Mouse (Mus musculus) cerebellum, adult 11 months (tissue): ENCODE measurements around the gene Il22ra2.
"Not testable (repeated sequence)": the region's sequence is repeated elsewhere in the genome, so short reads cannot be mapped to it uniquely, and the experiment has no call there.

Source experiments
- DNase-seq: peaks from one replicate; pipeline ENCODE4 v3.0.0; 2022

The Il22ra2 gene

GRCm38 (mm10) chr10:19621408-19622048 lies at the start of gene Il22ra2:
Gene Il22ra2 (plus strand): TSS chr10:19621998.
- no peak for DNase-seq

GRCm38 (mm10) chr10:19577571-19577970 lies 44.2 kb upstream of the Il22ra2 start:
- no peak for DNase-seq

- DNase-seq = no peak
Observed at GRCm38 (mm10) chr10:19578001-19578400, 43.8 kb upstream of the Il22ra2 start.

DNA sequence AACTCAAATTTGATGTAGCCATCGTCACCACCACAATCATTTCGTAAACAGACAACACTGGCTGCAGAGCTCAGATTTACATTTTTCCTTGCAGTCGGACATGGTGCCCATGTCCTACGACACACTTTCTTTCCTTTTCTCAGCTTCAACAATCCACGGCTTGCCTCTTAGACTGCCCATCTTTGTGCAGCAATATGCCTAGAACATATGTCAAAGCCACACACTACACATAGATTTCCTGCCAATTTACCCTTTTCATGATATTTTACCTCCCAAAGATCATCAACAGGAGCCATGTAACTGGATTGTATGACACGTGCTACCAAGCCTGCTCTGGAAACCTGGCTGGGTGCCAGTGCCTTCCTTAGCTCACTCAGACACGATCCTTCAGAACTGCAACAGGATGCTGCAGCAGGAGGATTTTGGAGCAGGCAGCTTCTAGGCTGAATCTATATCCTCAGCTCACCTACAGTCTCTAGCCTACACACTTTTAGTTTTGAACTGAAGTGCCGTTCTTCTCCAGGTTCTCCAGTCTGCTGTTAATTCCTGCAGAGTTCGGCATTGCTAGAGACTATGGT lies 43.3 kb upstream of the Il22ra2 start:
- DNase-seq = no peak

GRCm38 (mm10) chr10:19580660-19581059 lies 41.1 kb upstream of the Il22ra2 start:
- no peak for DNase-seq

DNA sequence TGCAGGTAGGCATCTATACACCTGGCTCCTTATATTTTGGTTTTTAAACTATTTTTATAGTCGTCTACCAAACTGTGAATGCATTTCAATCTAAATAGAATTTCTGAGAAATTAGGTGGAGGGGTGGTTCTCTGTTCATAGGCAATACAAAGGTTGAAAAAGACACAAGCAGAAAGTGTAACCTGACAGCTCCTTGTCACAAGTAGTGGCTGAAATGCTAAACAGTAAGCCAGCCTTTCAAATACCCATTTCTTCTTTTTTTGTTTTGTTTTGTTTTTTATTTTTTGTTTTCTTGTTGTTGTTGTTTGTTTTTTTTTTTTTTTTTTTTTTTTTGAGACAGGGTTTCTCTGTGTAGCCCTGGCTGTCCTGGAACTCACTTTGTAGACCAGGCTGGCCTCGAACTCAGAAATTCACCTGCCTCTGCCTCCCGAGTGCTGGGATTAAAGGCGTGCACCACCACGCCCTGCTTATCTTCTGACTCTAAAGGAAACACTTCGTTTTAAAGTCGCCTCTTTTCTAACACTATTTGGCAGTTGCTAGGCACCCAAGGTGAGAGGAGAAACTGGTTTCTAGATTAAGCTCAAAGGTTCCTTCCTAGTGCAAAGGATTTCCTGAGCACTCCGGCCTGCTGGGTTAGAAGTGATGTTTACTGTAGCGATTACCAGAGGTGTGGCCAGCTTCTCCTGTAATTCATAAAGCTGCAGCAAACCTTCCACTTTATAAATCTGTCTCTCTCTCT lies 39.8 kb upstream of the Il22ra2 start:
- DNase-seq = no peak

DNA sequence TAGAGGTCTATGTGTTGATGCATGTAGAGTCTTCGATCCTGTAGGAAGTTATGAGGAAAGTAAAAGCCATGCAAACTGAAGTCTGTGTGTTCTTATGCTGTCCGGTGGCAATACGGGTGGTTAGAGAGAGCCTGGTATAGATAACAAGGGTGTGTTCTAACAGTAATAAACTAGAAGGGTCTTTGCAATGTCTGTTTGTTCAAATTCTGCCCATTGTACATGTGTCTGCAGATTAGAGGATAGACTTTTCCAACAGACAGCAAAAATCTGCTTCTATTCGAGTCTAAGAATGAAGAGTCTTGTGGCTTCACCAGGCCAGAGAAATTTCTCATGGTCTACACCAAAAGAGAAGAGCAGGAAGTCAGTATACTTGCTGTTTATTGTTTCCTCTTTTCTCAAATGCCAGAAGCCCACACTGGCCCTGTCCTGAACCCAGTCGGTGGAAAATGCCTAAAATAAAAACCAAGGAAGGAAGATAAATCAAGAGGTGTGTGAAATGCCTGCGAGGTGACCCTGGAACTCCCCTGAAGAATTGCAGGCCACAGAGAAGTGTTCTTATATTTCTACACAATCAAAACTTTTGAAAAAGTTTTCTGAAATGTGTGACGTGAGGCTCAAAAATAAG lies 38.9 kb upstream of the Il22ra2 start:
- DNase-seq = no peak

GRCm38 (mm10) chr10:19584064-19584463 lies 37.7 kb upstream of the Il22ra2 start:
- DNase-seq = no peak

GRCm38 (mm10) chr10:19584846-19585245 lies 37.0 kb upstream of the Il22ra2 start:
- no peak for DNase-seq

- DNase-seq = no peak
Observed at GRCm38 (mm10) chr10:19585860-19586259, 35.9 kb upstream of the Il22ra2 start.

- no peak for DNase-seq
Observed at GRCm38 (mm10) chr10:19587281-19587680, 34.5 kb upstream of the Il22ra2 start.

DNA sequence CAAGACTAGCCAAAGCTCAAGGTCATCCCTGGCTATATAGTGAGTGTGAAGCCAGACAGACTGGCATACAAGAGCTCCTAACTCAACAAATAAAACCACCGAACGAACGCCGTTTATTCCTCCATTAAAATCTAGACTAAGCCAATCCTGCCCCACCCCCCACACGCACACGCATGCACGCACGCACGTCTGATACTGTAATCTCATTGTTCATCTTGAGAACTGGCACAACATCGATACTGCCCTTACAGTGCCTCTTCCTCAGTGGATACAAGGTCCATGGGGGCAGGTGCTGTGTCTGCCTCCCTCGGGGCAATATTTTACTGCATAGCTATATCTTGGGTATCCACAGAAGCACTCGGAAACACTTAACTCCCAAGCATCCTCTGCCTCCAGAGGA lies 32.2 kb upstream of the Il22ra2 start:
- DNase-seq = no peak

- DNase-seq = no peak
Observed at GRCm38 (mm10) chr10:19591286-19591640, 30.5 kb upstream of the Il22ra2 start.

DNA sequence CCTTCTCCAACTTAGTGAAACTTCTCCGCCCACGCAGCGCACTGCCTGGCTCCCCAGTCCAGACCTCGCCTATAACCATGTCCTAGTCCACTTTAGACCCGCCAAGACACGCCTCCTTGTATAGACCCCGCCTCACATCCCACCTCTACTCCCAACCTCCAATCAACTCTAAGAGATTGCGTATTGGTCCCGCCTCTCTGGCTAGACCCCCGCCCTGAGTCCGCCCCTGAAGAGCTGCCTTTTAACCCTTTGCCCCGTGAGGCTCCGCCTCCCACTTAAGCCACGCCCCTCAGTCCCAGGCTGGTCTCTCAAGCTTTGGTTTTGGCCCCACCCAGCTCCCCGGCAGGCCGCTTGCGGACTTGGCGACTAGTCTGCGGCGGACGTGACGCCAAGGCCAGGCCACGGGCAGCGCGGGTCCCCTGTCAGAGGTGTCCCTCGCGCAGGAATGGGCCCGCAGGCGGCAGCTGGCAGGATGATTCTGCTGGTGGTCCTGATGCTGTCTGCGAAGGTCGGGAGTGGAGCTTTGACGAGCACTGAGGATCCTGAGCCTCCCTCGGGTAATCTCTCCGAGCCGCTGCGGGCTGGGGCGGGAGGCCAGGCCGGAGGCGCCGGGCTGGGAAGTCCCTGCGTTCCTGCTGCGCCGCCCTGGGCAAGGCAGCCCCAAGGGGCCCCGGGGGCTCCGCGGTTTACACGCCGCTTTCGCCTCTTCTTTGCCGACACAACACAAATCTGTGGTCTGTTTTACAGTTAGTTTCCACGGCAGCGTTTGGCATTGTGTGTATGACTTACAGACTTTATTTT lies 30.0 kb upstream of the Il22ra2 start, which contains the start of gene Ifngr1:
Gene Ifngr1 (plus strand): TSS at position 309 of the 801 bp plus-strand sequence.
- peak; percentile 99 for DNase-seq

DNA sequence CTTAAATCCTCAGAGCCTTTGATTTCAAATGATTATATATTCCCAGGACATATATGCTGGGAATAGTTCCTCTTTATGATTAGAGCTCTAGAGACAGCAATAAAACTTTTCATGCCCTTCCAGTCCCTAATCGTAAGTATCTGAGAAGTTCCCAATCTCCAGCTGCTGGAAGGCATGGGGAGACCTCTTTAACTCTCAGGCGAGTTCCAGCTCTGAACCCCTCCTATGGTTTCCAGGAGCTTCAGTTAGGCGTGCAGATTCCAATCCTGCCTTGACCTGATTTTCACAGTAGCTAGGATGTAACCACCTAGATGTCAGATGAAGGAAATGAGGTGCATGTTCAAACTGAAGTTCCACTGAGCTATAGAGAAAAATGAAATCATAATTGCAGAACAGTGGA lies 29.2 kb upstream of the Il22ra2 start:
- DNase-seq = no peak

DNA sequence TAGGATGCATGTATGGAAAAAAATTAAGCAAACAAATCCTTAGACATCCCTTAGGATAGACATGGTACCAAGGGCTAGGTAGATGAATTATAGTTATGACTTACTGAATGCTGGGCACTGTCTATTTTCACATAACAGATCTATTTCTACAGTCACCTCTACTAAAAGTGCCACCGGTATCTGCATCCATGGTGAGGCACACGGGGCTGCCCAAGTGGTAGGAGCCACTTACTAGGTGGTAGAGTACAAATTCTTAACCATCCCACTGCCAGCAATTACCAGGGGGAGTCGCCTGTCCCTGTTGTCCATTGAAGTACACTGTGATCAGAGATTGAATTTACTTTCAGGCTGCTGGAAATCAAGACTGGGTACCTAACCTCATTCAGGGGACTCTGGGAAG lies 28.5 kb upstream of the Il22ra2 start:
- DNase-seq = no peak

DNA sequence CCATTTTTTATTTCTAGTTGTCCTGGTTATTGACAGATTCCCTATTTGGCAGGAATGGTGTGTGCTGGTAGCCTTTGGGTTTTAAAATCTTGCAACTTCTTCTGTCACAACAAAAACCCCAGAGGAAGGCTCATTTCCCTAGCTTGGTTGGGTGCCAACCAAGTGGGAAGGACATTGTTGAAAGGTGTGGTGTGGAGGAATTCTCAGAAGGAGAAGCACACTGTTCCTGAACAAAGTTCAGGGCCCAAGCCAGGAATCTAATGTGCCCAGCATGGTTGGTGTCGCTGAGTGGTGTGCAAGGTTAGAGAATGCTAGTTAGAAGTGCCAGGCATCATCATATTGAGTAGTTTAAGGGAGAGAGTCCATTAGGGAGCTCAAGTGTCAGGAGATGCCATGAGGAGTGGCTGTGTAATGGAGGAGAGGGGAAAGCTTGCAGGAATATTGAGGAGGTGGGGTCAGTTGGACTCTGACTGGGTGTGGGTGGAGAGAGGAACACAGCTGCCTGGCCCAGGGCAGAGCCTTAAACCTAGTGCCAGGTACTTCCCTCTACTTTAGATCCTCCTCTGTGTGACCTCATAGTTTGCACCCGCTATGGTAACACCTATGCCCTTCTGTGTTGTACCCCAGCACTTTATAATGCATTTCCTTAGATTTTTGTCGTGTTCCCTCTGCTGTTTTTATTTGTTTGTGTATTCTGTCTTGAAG lies 27.4 kb upstream of the Il22ra2 start:
- DNase-seq = no peak

DNA sequence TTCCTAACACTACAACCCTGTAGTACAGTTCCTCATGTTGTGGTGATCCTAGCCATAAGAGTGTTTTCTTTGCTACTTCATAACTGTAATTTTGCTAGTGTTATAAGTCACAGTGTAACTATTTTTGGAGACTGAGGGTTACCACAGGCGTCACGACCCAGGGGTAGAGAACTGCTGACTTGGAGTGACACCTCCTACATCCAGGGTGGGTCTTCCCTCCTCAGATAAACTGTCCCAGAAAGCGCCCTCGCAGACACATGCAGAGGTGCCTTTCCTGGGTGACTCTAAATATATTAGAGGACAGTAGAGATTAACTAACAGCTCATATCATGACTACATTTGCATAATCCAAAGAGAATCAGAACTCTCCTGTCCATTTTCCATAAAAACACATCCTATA lies 24.9 kb upstream of the Il22ra2 start:
- DNase-seq = no peak

DNA sequence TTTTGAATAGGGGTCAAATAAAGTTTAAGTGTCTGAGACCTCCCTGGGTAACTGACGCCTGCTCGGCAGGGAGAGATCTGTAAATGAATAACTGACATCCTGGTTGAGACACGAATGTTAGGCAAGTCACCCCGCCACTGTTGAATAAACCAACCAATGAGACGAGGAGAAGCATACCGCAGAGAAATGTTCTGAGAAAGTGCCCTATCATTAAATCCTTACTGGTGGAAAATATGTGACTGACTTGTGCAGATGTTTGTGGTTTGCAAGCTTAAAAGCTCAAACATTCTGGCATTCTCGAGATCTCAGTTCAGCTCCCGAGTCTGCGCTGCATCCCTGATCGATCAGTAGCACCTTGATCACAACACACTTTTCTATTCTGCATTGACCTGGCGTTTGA lies 23.7 kb upstream of the Il22ra2 start:
- no peak for DNase-seq

- DNase-seq = no peak
Observed at GRCm38 (mm10) chr10:19599331-19600092, 22.3 kb upstream of the Il22ra2 start.

DNA sequence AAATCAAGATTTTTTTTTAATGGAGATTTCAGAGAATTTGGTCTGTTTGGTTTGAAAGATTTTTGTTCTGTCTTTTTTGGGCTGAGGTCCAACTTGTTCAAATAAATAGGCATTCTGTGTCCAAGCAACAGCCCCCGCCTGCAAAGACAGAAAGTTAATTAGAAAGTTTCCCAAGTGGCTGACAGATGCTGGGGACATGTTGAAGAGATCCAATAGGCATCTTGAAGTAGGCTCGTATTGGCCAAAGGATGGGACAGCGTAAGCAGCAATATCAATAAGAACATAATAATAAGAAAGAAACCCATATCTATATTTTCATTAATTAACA lies 21.7 kb upstream of the Il22ra2 start:
- no peak for DNase-seq

- not testable (repeated sequence) for DNase-seq
Observed at GRCm38 (mm10) chr10:19601502-19601901, 20.3 kb upstream of the Il22ra2 start.
